Mouse (Mus musculus) ES-Bruce4 (cell line): ENCODE results near the gene Csnk1d.

Experiments
- CTCF ChIP-seq: IDR thresholded peaks from one replicate; pipeline ENCODE4 v1.8.1; 2011; ENCODE audit warnings: low read depth, low read length
- POLR2A ChIP-seq: IDR thresholded peaks from one replicate; pipeline ENCODE4 v1.8.1; 2011; ENCODE audit warnings: low read length; ENCODE audit not compliant: insufficient read depth

DNA sequence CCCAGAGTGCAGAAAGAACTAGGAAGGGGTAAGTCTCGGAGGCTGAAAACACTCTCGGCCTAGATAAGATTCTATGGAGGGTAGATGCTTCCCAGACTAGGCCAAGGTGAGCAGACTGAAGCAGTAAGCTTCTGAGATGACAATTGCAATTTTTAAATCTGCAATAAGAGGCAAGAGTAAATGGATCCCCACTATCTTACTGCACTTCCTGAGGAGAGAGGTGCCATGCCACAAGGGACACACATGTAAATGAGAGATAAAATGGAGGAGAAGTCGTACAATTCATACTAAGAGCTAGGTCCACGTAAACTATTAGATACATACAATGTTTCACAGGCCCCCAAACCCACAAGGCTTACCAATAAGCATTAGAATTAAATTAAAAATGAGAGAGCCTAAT, 62.7 kb downstream of the Csnk1d start:
- TF ChIP-seq POLR2A (no peak), CTCF (no peak)
